Mouse (Mus musculus) heart, embryonic 15.5 days (tissue): ENCODE measurements around the gene G0s2. TPM values are rescaled to one million over a fixed set of nuclear protein-coding genes. Genes with fewer than 3 reads are reported as not detected.
"Not testable (repeated sequence)": the region's sequence is repeated elsewhere in the genome, so short reads cannot be mapped to it uniquely, and the experiment has no call there.

ENCODE experiments used
- ATAC-seq: fragments of 200-750 bp; cut with Nextera tagmentation; replicated peaks from 2 replicates; pipeline ENCODE4 v1.8.0; 2017; ENCODE audit warnings: low read depth, moderate TSS enrichment; ENCODE audit not compliant: insufficient number of reproducible peaks, insufficient read depth, low FRiP score
- H3K27ac ChIP-seq: fragments of 300-500 bp; sonication (generic); 2 replicates; pipeline ENCODE4 v1.5.1; 2015; ENCODE audit warnings: mild to moderate bottlenecking, inconsistent platforms
- H3K27me3 ChIP-seq: fragments of 300-500 bp; sonication (generic); 2 replicates; pipeline ENCODE4 v1.6.1; 2015; ENCODE audit warnings: inconsistent platforms
- H3K36me3 ChIP-seq: fragments of 300-500 bp; sonication (generic); 2 replicates; pipeline ENCODE4 v1.6.1; 2015; ENCODE audit warnings: mild to moderate bottlenecking, inconsistent platforms
- H3K4me1 ChIP-seq: fragments of 300-500 bp; sonication (generic); replicated peaks from 2 replicates; pipeline ENCODE4 v1.6.1; 2015; ENCODE audit warnings: inconsistent platforms
- H3K4me2 ChIP-seq: fragments of 300-500 bp; sonication (generic); 2 replicates; pipeline ENCODE4 v1.6.1; 2015; ENCODE audit warnings: inconsistent platforms, mild to moderate bottlenecking, moderate library complexity
- H3K4me3 ChIP-seq: fragments of 300-500 bp; sonication (generic); 2 replicates; pipeline ENCODE4 v1.5.1; 2015; ENCODE audit warnings: mild to moderate bottlenecking, inconsistent platforms
- H3K9ac ChIP-seq: fragments of 300-500 bp; sonication (generic); 2 replicates; pipeline ENCODE4 v1.6.1; 2015; ENCODE audit warnings: mild to moderate bottlenecking, inconsistent platforms
- H3K9me3 ChIP-seq: fragments of 300-500 bp; sonication (generic); replicated peaks from 2 replicates; pipeline ENCODE4 v1.6.1; 2016; ENCODE audit warnings: inconsistent platforms
- WGBS: fragments of 180-500 bp; shearing (Covaris S2); methylation state at CpG from one replicate; pipeline ENCODE4 v1.1.7; 2015; ENCODE audit warnings: mixed read lengths; 5-methylcytosine and 5-hydroxymethylcytosine counted together
- polyA plus RNA-seq: library from polyadenylated mRNA; unstranded; fragments of >200 nt; fragmentation: Nextera tagmentation; extraction: Ambion mirVana; gene quantifications from 2 replicates; pipeline ENCODE4 v1.2.1, GENCODE M21; 2015

G0s2 gene
- polyA plus RNA-seq, 1 experiment from 2014 or later = 103 TPM

DNA sequence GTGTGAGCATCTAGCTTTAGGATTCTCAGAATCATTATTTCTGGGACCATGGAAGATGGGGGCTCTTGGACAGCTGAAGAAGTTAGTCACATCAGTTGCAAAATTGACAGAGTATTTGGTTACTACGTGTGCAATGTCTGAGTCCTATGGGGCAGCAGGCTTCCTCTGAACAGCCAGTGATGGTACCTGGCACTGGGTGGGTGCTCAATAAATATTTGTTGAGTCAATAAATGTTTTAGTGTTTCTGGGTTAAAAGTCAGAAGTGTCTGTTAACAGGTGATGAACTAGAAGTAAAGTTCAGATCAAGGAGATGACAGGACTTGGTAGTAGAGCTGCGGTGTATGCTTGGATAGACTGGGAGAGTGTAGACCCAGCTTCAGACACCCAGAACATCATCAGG, 14.6 kb upstream of the G0s2 start:
- H3K27me3 ChIP-seq = no peaks in the 10 kb centered on the region
- no peaks in the 10 kb centered on the region for H3K4me1 ChIP-seq
- no peaks in the 10 kb centered on the region for H3K9me3 ChIP-seq
- no peaks in the 10 kb centered on the region for H3K36me3 ChIP-seq
- 71% methylated on average over 2 of the region's 2 CpGs for WGBS
- H3K27ac ChIP-seq = no peak overlapping the region
- ATAC-seq = no peak
- no peak overlapping the region for H3K9ac ChIP-seq
- H3K4me3 ChIP-seq = no peak overlapping the region
- H3K4me2 ChIP-seq = no peak overlapping the region

- not testable (repeated sequence) for H3K27me3 ChIP-seq
Measured at GRCm38 (mm10) chr1:193285766-193286325, 12.8 kb upstream of the G0s2 start.

DNA sequence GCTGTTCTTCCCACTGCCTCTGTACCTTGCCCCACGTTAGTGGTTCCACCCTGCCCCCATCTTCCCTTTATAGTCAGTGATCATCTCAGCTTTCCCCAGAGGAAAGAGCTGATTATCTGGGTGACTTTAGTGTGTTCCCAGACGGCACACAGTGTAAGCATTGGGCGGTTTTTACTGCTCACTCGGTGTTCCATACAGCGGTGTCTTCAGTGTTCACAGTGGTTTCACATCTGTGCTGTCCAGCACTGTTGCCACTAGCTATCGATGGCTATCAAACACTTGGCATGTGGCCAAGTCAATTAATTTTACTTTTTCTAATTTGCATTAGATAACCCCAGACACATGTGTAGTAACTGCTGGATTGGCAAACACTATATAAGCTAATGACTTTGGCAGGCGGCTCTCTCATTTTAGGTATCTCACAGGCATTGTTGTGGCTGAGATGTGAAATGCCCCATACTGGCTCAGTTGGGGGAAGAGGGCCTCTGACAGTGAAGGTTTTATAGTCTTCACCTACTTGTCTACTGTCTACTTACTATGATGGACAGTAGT, 11.3 kb upstream of the G0s2 start:
- Histone ChIP-seq H3K4me3 (no peak overlapping the region), H3K27ac (no peak overlapping the region)

More at GRCm38 (mm10) chr1:193285766-193286325, 12.8 kb upstream of the G0s2 start:
- not testable (repeated sequence) for ATAC-seq, H3K9ac ChIP-seq, H3K4me3 ChIP-seq, H3K4me1 ChIP-seq, H3K9me3 ChIP-seq, H3K4me2 ChIP-seq, H3K36me3 ChIP-seq
- 85% methylated on average over 3 of the region's 3 CpGs for WGBS
- H3K27ac ChIP-seq = peak overlapping the region; percentile 11; the same call in 1 of the 2 replicates

GRCm38 (mm10) chr1:193281344-193281743, 8.3 kb upstream of the G0s2 start:
- Histone ChIP-seq H3K9ac (no peak overlapping the region), H3K27me3 (no peaks in the 10 kb centered on the region), H3K4me2 (no peak overlapping the region), H3K4me1 (peaks cover 7% of the 10 kb centered on the region; the same call in 1 of the 2 replicates), H3K9me3 (no peaks in the 10 kb centered on the region), H3K36me3 (no peaks in the 10 kb centered on the region), H3K4me3 (no peak overlapping the region), H3K27ac (no peak overlapping the region)
- WGBS = 89% methylated on average over 2 of the region's 2 CpGs
- ATAC-seq = no peak

More for the DNA sequence above, 11.3 kb upstream of the G0s2 start:
- no peak overlapping the region for H3K9ac ChIP-seq
- H3K27me3 ChIP-seq = no peaks in the 10 kb centered on the region
- H3K4me1 ChIP-seq = no peaks in the 10 kb centered on the region
- H3K4me2 ChIP-seq = no peak overlapping the region
- 0 out of 2 replicates have a peak, but pooled peaks have one; percentile 14 for ATAC-seq
- WGBS = 77% methylated on average over 7 of the region's 7 CpGs
- no peaks in the 10 kb centered on the region for H3K36me3 ChIP-seq
- no peaks in the 10 kb centered on the region for H3K9me3 ChIP-seq

- H3K4me1 ChIP-seq = peaks cover 7% of the 10 kb centered on the region; the same call in 1 of the 2 replicates
- H3K9ac ChIP-seq = no peak overlapping the region
- ATAC-seq = no peak
- no peaks in the 10 kb centered on the region for H3K36me3 ChIP-seq
- WGBS = 70% methylated on average over 4 of the region's 4 CpGs
- H3K4me3 ChIP-seq = no peak overlapping the region
- no peaks in the 10 kb centered on the region for H3K27me3 ChIP-seq
- H3K27ac ChIP-seq = no peak overlapping the region
- H3K9me3 ChIP-seq = no peaks in the 10 kb centered on the region
- H3K4me2 ChIP-seq = no peak overlapping the region
Measured at GRCm38 (mm10) chr1:193279492-193279891, 6.5 kb upstream of the G0s2 start.

DNA sequence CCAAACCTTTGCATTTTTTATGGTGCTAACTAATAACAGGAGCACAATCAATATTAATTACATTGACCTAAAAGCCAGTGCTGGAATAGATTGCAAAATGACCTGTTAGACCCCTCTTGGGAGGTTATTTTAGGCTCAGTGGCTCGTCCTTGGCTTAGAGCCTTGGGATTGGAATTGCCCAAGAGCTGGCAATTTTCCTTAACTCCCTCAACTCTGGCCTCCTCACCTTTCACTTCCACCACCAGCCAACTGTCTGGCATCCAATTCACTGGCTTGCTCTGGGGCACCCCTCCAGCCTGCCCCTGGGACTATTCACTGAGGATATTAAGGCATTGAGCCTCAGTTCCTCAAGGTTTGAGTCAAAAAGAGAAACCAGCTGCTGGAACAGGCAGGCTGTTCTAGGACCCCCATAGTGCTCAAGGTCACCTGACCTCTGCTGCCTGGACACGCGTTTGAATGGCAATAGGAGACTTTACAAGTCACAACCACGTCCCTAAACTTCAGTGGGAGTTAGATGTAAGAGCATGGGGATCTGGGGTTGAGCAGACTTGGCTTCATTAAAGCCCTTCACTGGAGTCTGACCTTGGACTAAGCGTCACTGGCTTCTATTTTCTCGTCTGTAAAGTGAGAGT, 5.5 kb upstream of the G0s2 start:
- Histone ChIP-seq H3K4me2 (no peak overlapping the region), H3K9ac (no peak overlapping the region), H3K4me1 (peaks cover 7% of the 10 kb centered on the region; the same call in 1 of the 2 replicates), H3K9me3 (no peaks in the 10 kb centered on the region), H3K4me3 (no peak overlapping the region), H3K36me3 (no peaks in the 10 kb centered on the region), H3K27me3 (no peaks in the 10 kb centered on the region), H3K27ac (no peak overlapping the region)
- WGBS = 40% methylated on average over 6 of the region's 6 CpGs
- ATAC-seq = no peak

GRCm38 (mm10) chr1:193274407-193275071, 1.5 kb upstream of the G0s2 start:
- Histone ChIP-seq H3K36me3 (no peaks in the 10 kb centered on the region), H3K4me3 (no peak overlapping the region), H3K27ac (no peak overlapping the region), H3K4me2 (no peak overlapping the region), H3K27me3 (no peaks in the 10 kb centered on the region), H3K4me1 (peaks cover 22% of the 10 kb centered on the region), H3K9me3 (no peaks in the 10 kb centered on the region), H3K9ac (no peak overlapping the region)
- 79% methylated on average over 8 of the region's 8 CpGs for WGBS
- ATAC-seq = no peak

- Histone ChIP-seq H3K27ac (peak overlapping the region; percentile 98), H3K9ac (peak overlapping the region; percentile 87), H3K36me3 (no peaks in the 10 kb centered on the region), H3K9me3 (no peaks in the 10 kb centered on the region), H3K27me3 (no peaks in the 10 kb centered on the region), H3K4me3 (peak overlapping the region; percentile 67), H3K4me2 (peak overlapping the region; percentile 73), H3K4me1 (peaks cover 16% of the 10 kb centered on the region)
- 11% methylated on average over 24 of the region's 24 CpGs for WGBS
- peak; percentile 53 for ATAC-seq
Measured at GRCm38 (mm10) chr1:193272137-193272915, 691 bp downstream of the G0s2 start.

- Histone ChIP-seq H3K27ac (peak overlapping the region; percentile 98), H3K9me3 (no peaks in the 10 kb centered on the region), H3K36me3 (no peaks in the 10 kb centered on the region), H3K4me3 (peak overlapping the region; percentile 67), H3K4me1 (peaks cover 16% of the 10 kb centered on the region), H3K27me3 (no peaks in the 10 kb centered on the region), H3K4me2 (peak overlapping the region; percentile 73), H3K9ac (peak overlapping the region; percentile 87)
- ATAC-seq = no peak
- 39% methylated on average over 6 of the region's 6 CpGs for WGBS
Measured at GRCm38 (mm10) chr1:193270965-193271763, 1.9 kb downstream of the G0s2 start.

- ATAC-seq = no peak
- Histone ChIP-seq H3K9ac (no peak overlapping the region), H3K27ac (no peak overlapping the region), H3K27me3 (no peaks in the 10 kb centered on the region), H3K36me3 (no peaks in the 10 kb centered on the region), H3K9me3 (no peaks in the 10 kb centered on the region), H3K4me1 (peaks cover 22% of the 10 kb centered on the region), H3K4me3 (no peak overlapping the region), H3K4me2 (no peak overlapping the region)
Measured at GRCm38 (mm10) chr1:193265734-193266133, 7.3 kb downstream of the G0s2 start.
